Mouse (Mus musculus) heart, adult 2 months (tissue): ENCODE measurements around the gene Tmem53.

Experiments
- CTCF ChIP-seq: fragments of 200-600 bp; IDR thresholded peaks from 2 replicates; pipeline ENCODE4 v1.8.1; 2022; ENCODE audit warnings: antibody characterized with exemption, mild to moderate bottlenecking, moderate library complexity
- POLR2A ChIP-seq: fragments of 200-500 bp; IDR thresholded peaks from 2 replicates; pipeline ENCODE4 v1.6.1; 2011; ENCODE audit warnings: mild to moderate bottlenecking, low read depth, low read length, control low read depth; ENCODE audit not compliant: insufficient read depth

- TF ChIP-seq CTCF, result peak; percentile 26; the same call in 1 of the 2 replicates
- TF ChIP-seq POLR2A, result no peak
Measured at GRCm38 (mm10) chr4:117309427-117309826, 57.7 kb downstream of the Tmem53 start.
